Mouse (Mus musculus): ENCODE measurements around the gene Flt3l. TPM values are rescaled to one million over a fixed set of nuclear protein-coding genes. Genes with fewer than 3 reads are reported as not detected.
"Not testable (repeated sequence)": the region's sequence is repeated elsewhere in the genome, so short reads cannot be mapped to it uniquely, and the experiment has no call there.

The Flt3l gene
- polyA plus RNA-seq, 1 experiment = 45.8 TPM

- H3K36me3 ChIP-seq (ENCODE audit: control insufficient read depth, insufficient read depth, low read length) = peaks cover 23% of the 10 kb centered on the region
- WGBS = under 1% methylated on average over 48 of the region's 48 CpGs
- H3K4me3 ChIP-seq (ENCODE audit: low read depth, low read length) = peak within 1 kb of the TSS; percentile 80
- H3K4me1 ChIP-seq (ENCODE audit: control insufficient read depth, insufficient read depth, insufficient read length, low read length) = peaks cover 2% of the 10 kb centered on the region; the same call in 1 of the 2 replicates
- H3K27ac ChIP-seq (ENCODE audit: insufficient read depth, low read depth, low read length) = peak within 1 kb of the TSS; percentile 74
- TF ChIP-seq CTCF (IDR thresholded peaks at IDR 0.05; ENCODE audit: extremely low read depth, insufficient read length, insufficient replicate concordance, low read depth, low read length) (peak; percentile 77), POLR2A (IDR thresholded peaks at IDR 0.05; ENCODE audit: low read depth, low read length) (peak; percentile 87)
- H3K27me3 ChIP-seq (ENCODE audit: control insufficient read depth, insufficient read depth, low read length) = no peaks in the 10 kb centered on the region
Measured at GRCm38 (mm10) chr7:45128624-45129246, 7.5 kb downstream of the Flt3l start, which contains the start of gene Rpl13a. TSS of gene Rpl13a (minus strand) at chr7:45128761.

GRCm38 (mm10) chr7:45127700-45128224 lies 8.5 kb downstream of the Flt3l start:
- peak overlapping the region; percentile 80 for H3K4me3 ChIP-seq (ENCODE audit: low read depth, low read length)
- peak overlapping the region; percentile 67 for H3K27ac ChIP-seq (ENCODE audit: insufficient read depth, low read depth, low read length)
- TF ChIP-seq POLR2A (IDR thresholded peaks at IDR 0.05; ENCODE audit: low read depth, low read length) = no peak
- no peak for TF ChIP-seq CTCF (IDR thresholded peaks at IDR 0.05; ENCODE audit: extremely low read depth, insufficient read length, insufficient replicate concordance, low read depth, low read length)
- peaks cover 7% of the 10 kb centered on the region; the same call in 1 of the 2 replicates for H3K4me1 ChIP-seq (ENCODE audit: control insufficient read depth, insufficient read depth, insufficient read length, low read length)
- peaks cover 27% of the 10 kb centered on the region for H3K36me3 ChIP-seq (ENCODE audit: control insufficient read depth, insufficient read depth, low read length)
- H3K27me3 ChIP-seq (ENCODE audit: control insufficient read depth, insufficient read depth, low read length) = no peaks in the 10 kb centered on the region
- under 1% methylated on average over 6 of the region's 6 CpGs for WGBS

DNA sequence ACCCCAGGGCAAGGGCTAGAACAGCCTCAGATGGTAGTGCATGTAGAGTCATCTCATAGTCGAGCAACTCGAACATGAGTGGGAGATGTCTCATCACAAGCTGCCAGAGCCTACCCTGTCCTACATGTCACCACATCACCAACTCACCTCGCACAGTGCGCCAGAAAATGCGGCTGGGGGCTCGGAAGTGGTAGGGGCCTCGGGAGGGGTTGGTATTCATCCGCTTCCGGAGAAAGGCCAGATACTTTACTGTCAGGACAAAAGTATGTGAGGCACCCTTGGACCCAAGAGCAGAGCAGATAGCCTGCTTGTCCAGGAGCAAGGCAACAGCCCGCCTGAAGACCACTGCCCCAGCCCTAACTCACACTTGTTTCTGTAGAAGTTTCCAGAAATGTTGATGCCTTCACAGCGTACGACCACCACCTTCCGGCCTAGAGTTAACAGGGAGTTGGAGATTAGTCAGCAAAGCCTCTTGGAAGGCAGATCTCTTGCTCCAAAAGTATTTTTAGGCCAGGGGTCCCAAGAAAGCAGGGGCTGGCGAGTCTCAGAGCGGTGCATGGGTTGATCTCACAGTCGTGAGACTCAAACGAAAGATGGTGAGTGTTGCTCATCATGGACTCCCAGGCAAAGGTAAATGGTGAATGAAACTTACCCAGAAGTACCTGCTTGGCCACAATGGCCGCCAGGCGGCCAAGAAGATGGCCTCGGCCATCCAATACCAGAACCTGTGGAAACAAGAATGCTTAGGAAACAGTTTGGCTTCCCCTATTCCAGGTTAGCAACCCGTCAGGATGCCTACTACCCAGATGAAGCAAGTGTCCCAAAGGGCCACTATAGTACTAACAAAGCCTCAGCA lies 9.2 kb downstream of the Flt3l start:
- peak; percentile 37; the same call in 1 of the 2 replicates for TF ChIP-seq CTCF (IDR thresholded peaks at IDR 0.05; ENCODE audit: extremely low read depth, insufficient read length, insufficient replicate concordance, low read depth, low read length)
- no peak for TF ChIP-seq POLR2A (IDR thresholded peaks at IDR 0.05; ENCODE audit: low read depth, low read length)
- Histone ChIP-seq H3K27ac (ENCODE audit: insufficient read depth, low read depth, low read length) (peak overlapping the region; percentile 67; the same call in 1 of the 2 replicates), H3K27me3 (ENCODE audit: control insufficient read depth, insufficient read depth, low read length) (no peaks in the 10 kb centered on the region), H3K4me1 (ENCODE audit: control insufficient read depth, insufficient read depth, insufficient read length, low read length) (peaks cover 12% of the 10 kb centered on the region; the same call in 1 of the 2 replicates), H3K4me3 (ENCODE audit: low read depth, low read length) (peak overlapping the region; percentile 80), H3K36me3 (ENCODE audit: control insufficient read depth, insufficient read depth, low read length) (peaks cover 33% of the 10 kb centered on the region)
- 16% methylated on average over 21 of the region's 21 CpGs for WGBS

GRCm38 (mm10) chr7:45126147-45126843 lies 9.9 kb downstream of the Flt3l start:
- H3K27ac ChIP-seq (ENCODE audit: insufficient read depth, low read depth, low read length) = peak overlapping the region; percentile 9; the same call in 1 of the 2 replicates
- TF ChIP-seq CTCF (IDR thresholded peaks at IDR 0.05; ENCODE audit: extremely low read depth, insufficient read length, insufficient replicate concordance, low read depth, low read length) (no peak), POLR2A (IDR thresholded peaks at IDR 0.05; ENCODE audit: low read depth, low read length) (no peak)
- peaks cover 18% of the 10 kb centered on the region; the same call in 1 of the 2 replicates for H3K4me1 ChIP-seq (ENCODE audit: control insufficient read depth, insufficient read depth, insufficient read length, low read length)

DNA sequence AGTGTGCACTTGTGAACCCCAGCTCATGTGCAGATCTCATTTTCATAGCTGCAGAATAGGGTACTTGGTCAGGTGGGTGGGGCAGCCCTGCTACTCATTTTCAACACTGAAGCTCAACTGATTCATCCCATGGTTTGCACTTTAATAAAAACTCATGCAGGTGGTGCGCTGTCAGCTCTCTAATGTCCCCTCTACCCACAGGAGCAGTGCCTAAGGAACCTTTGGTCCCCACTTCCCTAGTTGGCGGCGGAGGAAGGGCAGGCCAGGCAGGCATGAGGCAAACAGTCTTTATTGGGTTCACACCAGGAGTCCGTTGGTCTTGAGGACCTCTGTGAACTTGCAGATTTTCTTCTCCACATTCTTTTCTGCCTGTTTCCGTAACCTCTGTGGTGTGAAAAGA lies 10.6 kb downstream of the Flt3l start:
- WGBS = 52% methylated on average over 5 of the region's 5 CpGs
- Histone ChIP-seq H3K36me3 (ENCODE audit: control insufficient read depth, insufficient read depth, low read length) (peaks cover 47% of the 10 kb centered on the region), H3K4me1 (ENCODE audit: control insufficient read depth, insufficient read depth, insufficient read length, low read length) (peaks cover 18% of the 10 kb centered on the region; the same call in 1 of the 2 replicates)
- H3K27ac ChIP-seq (ENCODE audit: insufficient read depth, low read depth, low read length); H3K4me3 ChIP-seq (ENCODE audit: low read depth, low read length); H3K27me3 ChIP-seq (ENCODE audit: control insufficient read depth, insufficient read depth, low read length): not testable (repeated sequence)

More at GRCm38 (mm10) chr7:45126147-45126843, 9.9 kb downstream of the Flt3l start:
- Histone ChIP-seq H3K27me3 (ENCODE audit: control insufficient read depth, insufficient read depth, low read length) (no peaks in the 10 kb centered on the region), H3K4me3 (ENCODE audit: low read depth, low read length) (peak overlapping the region; percentile 80), H3K36me3 (ENCODE audit: control insufficient read depth, insufficient read depth, low read length) (peaks cover 40% of the 10 kb centered on the region)
- WGBS = 58% methylated on average over 17 of the region's 17 CpGs

DNA sequence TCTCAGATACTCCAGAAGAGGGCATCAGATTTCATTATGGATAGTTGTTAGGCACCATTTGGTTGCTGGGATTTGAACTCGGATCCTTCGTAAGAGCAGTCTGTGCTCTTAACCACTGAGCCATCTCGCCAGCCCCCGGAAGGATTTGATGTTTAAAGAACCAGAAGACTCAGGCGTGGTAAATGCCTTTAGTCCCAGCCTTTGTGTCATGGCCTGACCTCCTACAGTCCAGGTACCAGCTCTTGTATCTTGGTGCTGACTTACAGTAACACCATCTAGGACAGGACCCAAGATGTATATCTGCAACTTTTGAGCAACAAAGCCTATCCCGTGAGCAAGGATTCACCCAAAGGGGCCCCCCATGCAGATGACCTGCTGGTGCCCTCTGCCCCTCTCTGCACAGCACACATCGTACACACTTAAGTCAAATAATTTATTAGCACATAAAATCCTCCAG lies 11.1 kb downstream of the Flt3l start:
- H3K27me3 ChIP-seq (ENCODE audit: control insufficient read depth, insufficient read depth, low read length) = no peaks in the 10 kb centered on the region
- H3K4me3 ChIP-seq (ENCODE audit: low read depth, low read length) = no peak overlapping the region
- 34% methylated on average over 7 of the region's 7 CpGs for WGBS
- H3K36me3 ChIP-seq (ENCODE audit: control insufficient read depth, insufficient read depth, low read length) = peaks cover 49% of the 10 kb centered on the region
- peaks cover 18% of the 10 kb centered on the region; the same call in 1 of the 2 replicates for H3K4me1 ChIP-seq (ENCODE audit: control insufficient read depth, insufficient read depth, insufficient read length, low read length)
- TF ChIP-seq POLR2A (IDR thresholded peaks at IDR 0.05; ENCODE audit: low read depth, low read length) = no peak
- no peak overlapping the region for H3K27ac ChIP-seq (ENCODE audit: insufficient read depth, low read depth, low read length)
